Mouse (Mus musculus) urinary bladder, postnatal 25 days (tissue): Measurements from ENCODE around the gene Uhrf2.

Experiments used
- DNase-seq: peaks from one replicate; pipeline ENCODE4 v3.0.0; 2022; ENCODE audit warnings: low spot score

The Uhrf2 gene

GRCm38 (mm10) chr19:30050584-30050983 is 20.3 kb downstream of the Uhrf2 start:
- no peak for DNase-seq

- DNase-seq = no peak
Observed at GRCm38 (mm10) chr19:30051479-30051878, 21.2 kb downstream of the Uhrf2 start.

- DNase-seq = no peak
Observed at GRCm38 (mm10) chr19:30054218-30054617, 23.9 kb downstream of the Uhrf2 start.

- DNase-seq = no peak
Observed at GRCm38 (mm10) chr19:30065797-30066196, 35.5 kb downstream of the Uhrf2 start.

- no peak for DNase-seq
Observed at GRCm38 (mm10) chr19:30090163-30090562, 59.9 kb downstream of the Uhrf2 start.

GRCm38 (mm10) chr19:30091644-30092295 is 61.5 kb downstream of the Uhrf2 start:
- no peak for DNase-seq

GRCm38 (mm10) chr19:30096186-30096585 is 65.9 kb downstream of the Uhrf2 start:
- DNase-seq = no peak

- no peak for DNase-seq
Observed at GRCm38 (mm10) chr19:30097039-30097438, 66.7 kb downstream of the Uhrf2 start.

GRCm38 (mm10) chr19:30100571-30100970 is 70.3 kb downstream of the Uhrf2 start:
- no peak for DNase-seq

- no peak for DNase-seq
Observed at GRCm38 (mm10) chr19:30102620-30103019, 72.3 kb downstream of the Uhrf2 start.

GRCm38 (mm10) chr19:30105045-30105842 is 74.9 kb downstream of the Uhrf2 start:
- DNase-seq = no peak

GRCm38 (mm10) chr19:30107221-30107845 is 77.0 kb downstream of the Uhrf2 start:
- DNase-seq = no peak

GRCm38 (mm10) chr19:30108616-30109015 is 78.3 kb downstream of the Uhrf2 start:
- DNase-seq = no peak

- DNase-seq = no peak
Observed at GRCm38 (mm10) chr19:30109122-30109521, 78.8 kb downstream of the Uhrf2 start.

- no peak for DNase-seq
Observed at GRCm38 (mm10) chr19:30111421-30111820, 81.1 kb downstream of the Uhrf2 start.

GRCm38 (mm10) chr19:30112961-30113688 is 82.8 kb downstream of the Uhrf2 start:
- no peak for DNase-seq

GRCm38 (mm10) chr19:30114919-30115441 is 84.7 kb downstream of the Uhrf2 start:
- DNase-seq = no peak

- DNase-seq = no peak
Observed at GRCm38 (mm10) chr19:30115606-30116005, 85.3 kb downstream of the Uhrf2 start.

- no peak for DNase-seq
Observed at GRCm38 (mm10) chr19:30117241-30117640, 86.9 kb downstream of the Uhrf2 start.

- DNase-seq = no peak
Observed at GRCm38 (mm10) chr19:30117775-30118174, 87.5 kb downstream of the Uhrf2 start.

- DNase-seq = no peak
Observed at GRCm38 (mm10) chr19:30118344-30119312, 88.3 kb downstream of the Uhrf2 start.
